Mouse (Mus musculus) MEL (cell line): ENCODE measurements at regions not wholly inside any gene's neighbourhood (a gene's known extent, or its start where the extent isn't known, plus 50 kb on each side); places are given as distances from the start of the nearest gene placed in this dataset.

Experiments used
- DNase-seq: peaks from one replicate; pipeline ENCODE4 v3.0.0; 2011; ENCODE audit warnings: low read depth, low spot score
- H3K27ac ChIP-seq: 2 replicates; pipeline ENCODE4 v1.5.1; 2012; ENCODE audit warnings: low read depth, mild to moderate bottlenecking, control low read depth, low read length, moderate library complexity; ENCODE audit not compliant: control insufficient read depth
- H3K27me3 ChIP-seq, 2 experiments: fragments of 150-350 bp in 1 of 2; sonication (generic) in 1 of 2; 2 replicates each; pipeline ENCODE4 v1.6.1; 2012; ENCODE audit warnings: low read length in 2 of 2, mild to moderate bottlenecking in 2 of 2, improper control_type of control experiment in 1 of 2, moderate library complexity in 1 of 2; ENCODE audit not compliant: insufficient read depth in 2 of 2, control insufficient read depth in 1 of 2
- H3K36me3 ChIP-seq, 2 experiments: 2 replicates each; pipeline ENCODE4 v1.6.1; 2012 to 2014; ENCODE audit warnings: low read length in 2 of 2, improper control_type of control experiment in 1 of 2, inconsistent platforms in 1 of 2, mild to moderate bottlenecking in 1 of 2; ENCODE audit not compliant: insufficient read depth in 2 of 2, control insufficient read depth in 1 of 2
- H3K4me1 ChIP-seq, 2 experiments: fragments of 150-350 bp in 1 of 2; sonication (generic) in 1 of 2; 2 replicates each; pipeline ENCODE4 v1.6.1; 2012; ENCODE audit warnings: low read length in 2 of 2, improper control_type of control experiment in 1 of 2, mild to moderate bottlenecking in 1 of 2; ENCODE audit not compliant: insufficient read depth in 2 of 2, control insufficient read depth in 1 of 2
- H3K4me3 ChIP-seq, 2 experiments: fragments of 150-350 bp in 1 of 2; sonication (generic) in 1 of 2; 2 replicates each; pipeline ENCODE4 v1.5.1; 2012; ENCODE audit warnings: low read depth in 2 of 2, low read length in 2 of 2, mild to moderate bottlenecking in 2 of 2, moderate library complexity in 2 of 2, control low read depth in 1 of 2, improper control_type of control experiment in 1 of 2; ENCODE audit not compliant: control insufficient read depth in 1 of 2, insufficient read depth in 1 of 2
- H3K79me2 ChIP-seq: 2 replicates; pipeline ENCODE4 v1.6.1; 2012; ENCODE audit warnings: mild to moderate bottlenecking, low read length, moderate library complexity; ENCODE audit not compliant: control insufficient read depth, poor library complexity, insufficient read depth
- H3K9ac ChIP-seq: 2 replicates; pipeline ENCODE4 v1.6.1; 2012; ENCODE audit warnings: low read depth, mild to moderate bottlenecking, control low read depth, low read length, moderate library complexity; ENCODE audit not compliant: control insufficient read depth, poor library complexity, severe bottlenecking
- H3K9me3 ChIP-seq: fragments of 150-350 bp; sonication (generic); replicated peaks from 2 replicates; pipeline ENCODE4 v1.6.1; 2012; ENCODE audit warnings: mild to moderate bottlenecking, low read length, improper control_type of control experiment, moderate library complexity; ENCODE audit not compliant: insufficient read depth
- BHLHE40 ChIP-seq: IDR thresholded peaks from 2 replicates; pipeline ENCODE4 v1.6.1; 2012; ENCODE audit warnings: low read depth, mild to moderate bottlenecking, inconsistent platforms, low read length, improper control_type of control experiment, borderline replicate concordance
- CHD1 ChIP-seq: IDR thresholded peaks from 2 replicates; pipeline ENCODE4 v1.6.1; 2012; ENCODE audit warnings: low read depth, mild to moderate bottlenecking, inconsistent platforms, low read length, improper control_type of control experiment
- CTCF ChIP-seq, 3 experiments: IDR thresholded peaks in 2 of 3; conservative IDR thresholded peaks in 1 of 3; 2 replicates each; pipeline ENCODE4 v1.5.1; 2011 to 2012; ENCODE audit warnings: low read length in 3 of 3, low read depth in 2 of 3, mild to moderate bottlenecking in 2 of 3, improper control_type of control experiment in 1 of 3, inconsistent platforms in 1 of 3, mixed read lengths in 1 of 3, moderate library complexity in 1 of 3; ENCODE audit not compliant: control insufficient read depth in 1 of 3, insufficient read depth in 1 of 3, poor library complexity in 1 of 3, severe bottlenecking in 1 of 3
- E2F4 ChIP-seq: IDR thresholded peaks from 2 replicates; pipeline ENCODE4 v1.6.1; 2011; ENCODE audit warnings: low read depth, low read length, improper control_type of control experiment, borderline replicate concordance
- ELF1 ChIP-seq: IDR thresholded peaks from 2 replicates; pipeline ENCODE4 v1.6.1; 2014; ENCODE audit warnings: low read depth, mild to moderate bottlenecking, inconsistent platforms, low read length, improper control_type of control experiment, moderate library complexity
- EP300 ChIP-seq, 2 experiments: IDR thresholded peaks; 2 replicates each; pipeline ENCODE4 v1.6.1; 2011; ENCODE audit warnings: improper control_type of control experiment in 2 of 2, low read length in 2 of 2, low read depth in 1 of 2, mild to moderate bottlenecking in 1 of 2
- GABPA ChIP-seq: IDR thresholded peaks from 2 replicates; pipeline ENCODE4 v1.6.1; 2012; ENCODE audit warnings: low read depth, mild to moderate bottlenecking, inconsistent platforms, low read length, improper control_type of control experiment, moderate library complexity
- GATA1 ChIP-seq: IDR thresholded peaks from 2 replicates; pipeline ENCODE4 v1.6.1; 2011; ENCODE audit warnings: low read depth, low read length, improper control_type of control experiment
- HCFC1 ChIP-seq: IDR thresholded peaks from 2 replicates; pipeline ENCODE4 v1.6.1; 2012; ENCODE audit warnings: low read depth, mild to moderate bottlenecking, inconsistent platforms, low read length, improper control_type of control experiment, moderate library complexity
- JUND ChIP-seq: IDR thresholded peaks from 2 replicates; pipeline ENCODE4 v1.6.1; 2011; ENCODE audit warnings: low read depth, mild to moderate bottlenecking, improper control_type of control experiment, low read length
- MAFK ChIP-seq: IDR thresholded peaks from 2 replicates; pipeline ENCODE4 v1.6.1; 2011; ENCODE audit warnings: low read depth, mild to moderate bottlenecking, low read length, improper control_type of control experiment, borderline replicate concordance
- MAX ChIP-seq: IDR thresholded peaks from 2 replicates; pipeline ENCODE4 v1.6.1; 2011; ENCODE audit warnings: low read length, improper control_type of control experiment
- MXI1 ChIP-seq: IDR thresholded peaks from 2 replicates; pipeline ENCODE4 v1.6.1; 2011; ENCODE audit warnings: mild to moderate bottlenecking, low read depth, low read length, improper control_type of control experiment
- MYB ChIP-seq: IDR thresholded peaks from 2 replicates; pipeline ENCODE4 v1.6.1; 2011; ENCODE audit warnings: mild to moderate bottlenecking, low read depth, low read length, improper control_type of control experiment
- MYC ChIP-seq: IDR thresholded peaks from 2 replicates; pipeline ENCODE4 v1.6.1; 2011; ENCODE audit warnings: low read depth, mild to moderate bottlenecking, low read length, improper control_type of control experiment, moderate library complexity
- NELFE ChIP-seq: IDR thresholded peaks from 2 replicates; pipeline ENCODE4 v1.6.1; 2011; ENCODE audit warnings: low read depth, low read length, improper control_type of control experiment
- NRF1 ChIP-seq: IDR thresholded peaks from 2 replicates; pipeline ENCODE4 v1.6.1; 2014; ENCODE audit warnings: low read depth, mild to moderate bottlenecking, inconsistent platforms, low read length, improper control_type of control experiment, moderate library complexity; ENCODE audit not compliant: poor library complexity, insufficient read depth, severe bottlenecking
- POLR2A ChIP-seq, 2 experiments: IDR thresholded peaks; 2 replicates each; pipeline ENCODE4 v1.6.1; 2011 to 2012; ENCODE audit warnings: low read length in 2 of 2, mild to moderate bottlenecking in 2 of 2, control low read depth in 1 of 2, improper control_type of control experiment in 1 of 2, low read depth in 1 of 2, moderate library complexity in 1 of 2; ENCODE audit not compliant: control insufficient read depth in 1 of 2, insufficient read depth in 1 of 2, poor library complexity in 1 of 2
- POLR2AphosphoS2 ChIP-seq: IDR thresholded peaks from 2 replicates; pipeline ENCODE4 v1.6.1; 2011; ENCODE audit warnings: low read length, improper control_type of control experiment
- RCOR1 ChIP-seq: IDR thresholded peaks from 2 replicates; pipeline ENCODE4 v1.6.1; 2012; ENCODE audit warnings: low read depth, mild to moderate bottlenecking, inconsistent platforms, low read length, improper control_type of control experiment
- SMC3 ChIP-seq: IDR thresholded peaks from 2 replicates; pipeline ENCODE4 v1.6.1; 2011; ENCODE audit warnings: low read depth, low read length, improper control_type of control experiment
- TBP ChIP-seq: IDR thresholded peaks from 2 replicates; pipeline ENCODE4 v1.8.0; 2011; ENCODE audit warnings: low read depth, low read length, improper control_type of control experiment
- ZKSCAN1 ChIP-seq: IDR thresholded peaks from 2 replicates; pipeline ENCODE4 v1.6.1; 2012; ENCODE audit warnings: low read depth, mild to moderate bottlenecking, inconsistent platforms, low read length, improper control_type of control experiment, moderate library complexity
- ZMIZ1 ChIP-seq: IDR thresholded peaks from 2 replicates; pipeline ENCODE4 v1.6.1; 2012; ENCODE audit warnings: low read depth, mild to moderate bottlenecking, inconsistent platforms, low read length, improper control_type of control experiment, moderate library complexity
- ZNF384 ChIP-seq: IDR thresholded peaks from 2 replicates; pipeline ENCODE4 v1.6.1; 2012; ENCODE audit warnings: low read depth, mild to moderate bottlenecking, inconsistent platforms, low read length, improper control_type of control experiment

- Histone ChIP-seq H3K27ac (no peak overlapping the region), H3K9me3 (no peaks in the 10 kb centered on the region), H3K9ac (no peak overlapping the region), H3K4me1 (no peaks in the 10 kb centered on the region), H3K36me3 (no peaks in the 10 kb centered on the region), H3K79me2 (no peaks in the 10 kb centered on the region), H3K4me3 (no peak overlapping the region), H3K27me3 (no peaks in the 10 kb centered on the region)
- DNase-seq: no peak
- TF ChIP-seq RCOR1 (no peak), ZKSCAN1 (no peak), GABPA (no peak), BHLHE40 (no peak), TBP (no peak), MYC (no peak), CHD1 (no peak), E2F4 (no peak), CTCF (IDR thresholded peaks at IDR 0.05 in 2 of 3, conservative IDR thresholded peaks at IDR 0.05 in 1 of 3; ENCODE audit: control insufficient read depth in 1 of 3, insufficient read depth in 1 of 3, low read depth in 2 of 3, low read length in 3 of 3, poor library complexity in 1 of 3, severe bottlenecking in 1 of 3) (no peak), NELFE (no peak), ZMIZ1 (no peak), SMC3 (no peak), MAFK (no peak)
These were observed 50.1 kb upstream of the Cpm start for GRCm38 (mm10) chr10:117579210-117579609.

GRCm38 (mm10) chr10:117578696-117579146 is 50.6 kb upstream of the Cpm start:
- Histone ChIP-seq H3K27ac (no peak overlapping the region), H3K36me3 (no peaks in the 10 kb centered on the region), H3K4me3 (no peak overlapping the region), H3K9ac (no peak overlapping the region), H3K9me3 (no peaks in the 10 kb centered on the region), H3K79me2 (no peaks in the 10 kb centered on the region), H3K4me1 (no peaks in the 10 kb centered on the region), H3K27me3 (no peaks in the 10 kb centered on the region)
- no peak for DNase-seq
- TF ChIP-seq RCOR1 (no peak), NRF1 (no peak), EP300 (IDR thresholded peaks at IDR 0.05; ENCODE audit: low read depth in 1 of 2, low read length in 2 of 2) (no peak), SMC3 (no peak), MAX (no peak), MYB (no peak), MYC (no peak), ZMIZ1 (no peak), POLR2AphosphoS2 (no peak), MXI1 (no peak), BHLHE40 (no peak), GATA1 (no peak), POLR2A (IDR thresholded peaks at IDR 0.05; ENCODE audit: control insufficient read depth in 1 of 2, insufficient read depth in 1 of 2, low read depth in 1 of 2, low read length in 2 of 2, poor library complexity in 1 of 2) (no peak), ZNF384 (no peak), HCFC1 (no peak), CTCF (IDR thresholded peaks at IDR 0.05 in 2 of 3, conservative IDR thresholded peaks at IDR 0.05 in 1 of 3; ENCODE audit: control insufficient read depth in 1 of 3, insufficient read depth in 1 of 3, low read depth in 2 of 3, low read length in 3 of 3, poor library complexity in 1 of 3, severe bottlenecking in 1 of 3) (no peak), JUND (no peak), ELF1 (no peak)
